Mouse (Mus musculus): ENCODE measurements around the gene Sugct. TPM values are rescaled to one million over a fixed set of nuclear protein-coding genes. Genes with fewer than 3 reads are reported as not detected.

Gene Sugct
- polyA plus RNA-seq, 1 experiment: not detected

- no peaks in the 10 kb centered on the region for H3K4me1 ChIP-seq (ENCODE audit: control insufficient read depth, insufficient read depth, low read length)
- TF ChIP-seq POLR2A (IDR thresholded peaks at IDR 0.05; ENCODE audit: insufficient read depth, low read depth, low read length) (no peak), CTCF (IDR thresholded peaks at IDR 0.05; ENCODE audit: insufficient read depth, low read depth, low read length) (no peak)
- no peak overlapping the region for H3K27ac ChIP-seq (ENCODE audit: insufficient read depth, low read depth, low read length)
- WGBS: 79% methylated on average over 4 of the region's 4 CpGs
- no peak overlapping the region for H3K4me3 ChIP-seq (ENCODE audit: insufficient read depth, low read depth, low read length)
Measured at GRCm38 (mm10) chr13:16933600-16933999, 761.8 kb downstream of the Sugct start.

GRCm38 (mm10) chr13:16921305-16921704 lies 774.0 kb downstream of the Sugct start:
- no peak for TF ChIP-seq CTCF (IDR thresholded peaks at IDR 0.05; ENCODE audit: insufficient read depth, low read depth, low read length)
- no peak for TF ChIP-seq POLR2A (IDR thresholded peaks at IDR 0.05; ENCODE audit: insufficient read depth, low read depth, low read length)
- 37% methylated on average over 4 of the region's 4 CpGs for WGBS
- Histone ChIP-seq H3K4me1 (ENCODE audit: control insufficient read depth, insufficient read depth, low read length) (no peaks in the 10 kb centered on the region), H3K4me3 (ENCODE audit: insufficient read depth, low read depth, low read length) (no peak overlapping the region), H3K27ac (ENCODE audit: insufficient read depth, low read depth, low read length) (no peak overlapping the region)

GRCm38 (mm10) chr13:16915697-16916096 lies 779.7 kb downstream of the Sugct start:
- no peaks in the 10 kb centered on the region for H3K4me1 ChIP-seq (ENCODE audit: control insufficient read depth, insufficient read depth, low read length)
- no peak for TF ChIP-seq POLR2A (IDR thresholded peaks at IDR 0.05; ENCODE audit: insufficient read depth, low read depth, low read length)
- TF ChIP-seq CTCF (IDR thresholded peaks at IDR 0.05; ENCODE audit: insufficient read depth, low read depth, low read length): no peak
- no peak overlapping the region for H3K4me3 ChIP-seq (ENCODE audit: insufficient read depth, low read depth, low read length)
- H3K27ac ChIP-seq (ENCODE audit: insufficient read depth, low read depth, low read length): no peak overlapping the region

- Histone ChIP-seq H3K4me3 (ENCODE audit: insufficient read depth, low read depth, low read length) (no peak overlapping the region), H3K27ac (ENCODE audit: insufficient read depth, low read depth, low read length) (no peak overlapping the region), H3K4me1 (ENCODE audit: control insufficient read depth, insufficient read depth, low read length) (no peaks in the 10 kb centered on the region)
- TF ChIP-seq POLR2A (IDR thresholded peaks at IDR 0.05; ENCODE audit: insufficient read depth, low read depth, low read length): no peak
- no peak for TF ChIP-seq CTCF (IDR thresholded peaks at IDR 0.05; ENCODE audit: insufficient read depth, low read depth, low read length)
Measured at GRCm38 (mm10) chr13:16912214-16912613, 783.1 kb downstream of the Sugct start.

- no peak overlapping the region for H3K27ac ChIP-seq (ENCODE audit: insufficient read depth, low read depth, low read length)
- no peak for TF ChIP-seq CTCF (IDR thresholded peaks at IDR 0.05; ENCODE audit: insufficient read depth, low read depth, low read length)
- TF ChIP-seq POLR2A (IDR thresholded peaks at IDR 0.05; ENCODE audit: insufficient read depth, low read depth, low read length): no peak
- H3K4me1 ChIP-seq (ENCODE audit: control insufficient read depth, insufficient read depth, low read length): no peaks in the 10 kb centered on the region
- WGBS: 98% methylated on average over 1 of the region's 1 CpGs
- no peak overlapping the region for H3K4me3 ChIP-seq (ENCODE audit: insufficient read depth, low read depth, low read length)
Measured at GRCm38 (mm10) chr13:16906974-16907373, 788.4 kb downstream of the Sugct start.

GRCm38 (mm10) chr13:16901424-16901823 lies 793.9 kb downstream of the Sugct start:
- Histone ChIP-seq H3K27ac (ENCODE audit: insufficient read depth, low read depth, low read length) (no peak overlapping the region), H3K4me3 (ENCODE audit: insufficient read depth, low read depth, low read length) (no peak overlapping the region), H3K4me1 (ENCODE audit: control insufficient read depth, insufficient read depth, low read length) (no peaks in the 10 kb centered on the region)
- TF ChIP-seq CTCF (IDR thresholded peaks at IDR 0.05; ENCODE audit: insufficient read depth, low read depth, low read length) (no peak), POLR2A (IDR thresholded peaks at IDR 0.05; ENCODE audit: insufficient read depth, low read depth, low read length) (no peak)
- WGBS: 93% methylated on average over 4 of the region's 4 CpGs

- no peak for TF ChIP-seq CTCF (IDR thresholded peaks at IDR 0.05; ENCODE audit: insufficient read depth, low read depth, low read length)
- TF ChIP-seq POLR2A (IDR thresholded peaks at IDR 0.05; ENCODE audit: insufficient read depth, low read depth, low read length): no peak
- Histone ChIP-seq H3K4me1 (ENCODE audit: control insufficient read depth, insufficient read depth, low read length) (no peaks in the 10 kb centered on the region), H3K4me3 (ENCODE audit: insufficient read depth, low read depth, low read length) (no peak overlapping the region), H3K27ac (ENCODE audit: insufficient read depth, low read depth, low read length) (no peak overlapping the region)
Measured at GRCm38 (mm10) chr13:16898084-16898792, 797.1 kb downstream of the Sugct start.

GRCm38 (mm10) chr13:16878056-16878455 lies 817.3 kb downstream of the Sugct start:
- WGBS: 84% methylated on average over 1 of the region's 1 CpGs
- no peak overlapping the region for H3K27ac ChIP-seq (ENCODE audit: insufficient read depth, low read depth, low read length)
- TF ChIP-seq POLR2A (IDR thresholded peaks at IDR 0.05; ENCODE audit: insufficient read depth, low read depth, low read length) (no peak), CTCF (IDR thresholded peaks at IDR 0.05; ENCODE audit: insufficient read depth, low read depth, low read length) (no peak)
- no peak overlapping the region for H3K4me3 ChIP-seq (ENCODE audit: insufficient read depth, low read depth, low read length)
- H3K4me1 ChIP-seq (ENCODE audit: control insufficient read depth, insufficient read depth, low read length): no peaks in the 10 kb centered on the region

GRCm38 (mm10) chr13:16859986-16860385 lies 835.4 kb downstream of the Sugct start:
- 43% methylated on average over 2 of the region's 2 CpGs for WGBS
- TF ChIP-seq POLR2A (IDR thresholded peaks at IDR 0.05; ENCODE audit: insufficient read depth, low read depth, low read length) (no peak), CTCF (IDR thresholded peaks at IDR 0.05; ENCODE audit: insufficient read depth, low read depth, low read length) (no peak)
- H3K4me3 ChIP-seq (ENCODE audit: insufficient read depth, low read depth, low read length): no peak overlapping the region
- no peaks in the 10 kb centered on the region for H3K4me1 ChIP-seq (ENCODE audit: control insufficient read depth, insufficient read depth, low read length)
- no peak overlapping the region for H3K27ac ChIP-seq (ENCODE audit: insufficient read depth, low read depth, low read length)

GRCm38 (mm10) chr13:16847236-16847635 lies 848.1 kb downstream of the Sugct start:
- 44% methylated on average over 2 of the region's 2 CpGs for WGBS
- Histone ChIP-seq H3K27ac (ENCODE audit: insufficient read depth, low read depth, low read length) (no peak overlapping the region), H3K4me3 (ENCODE audit: insufficient read depth, low read depth, low read length) (no peak overlapping the region), H3K4me1 (ENCODE audit: control insufficient read depth, insufficient read depth, low read length) (no peaks in the 10 kb centered on the region)
- TF ChIP-seq POLR2A (IDR thresholded peaks at IDR 0.05; ENCODE audit: insufficient read depth, low read depth, low read length): no peak
- no peak for TF ChIP-seq CTCF (IDR thresholded peaks at IDR 0.05; ENCODE audit: insufficient read depth, low read depth, low read length)
